Mouse (Mus musculus) myocyte (in vitro differentiated cells): Measurements from ENCODE around the gene Oxnad1. TPM values are rescaled to one million over a fixed set of nuclear protein-coding genes. Genes with fewer than 3 reads are reported as not detected.

Source experiments
- H3K27me3 ChIP-seq: one replicate; pipeline ENCODE4 v1.6.1; 2011; ENCODE audit not compliant: control insufficient read depth, insufficient read depth, insufficient read length
- H3K36me3 ChIP-seq: one replicate; pipeline ENCODE4 v1.6.1; 2011; ENCODE audit not compliant: control insufficient read depth, insufficient read depth
- H3K4me2 ChIP-seq: one replicate; pipeline ENCODE4 v1.6.1; 2011; ENCODE audit warnings: low read depth, control low read depth
- H3K4me3 ChIP-seq: one replicate; pipeline ENCODE4 v1.5.1; 2011; ENCODE audit warnings: mild to moderate bottlenecking, control low read depth, moderate library complexity
- H3K79me2 ChIP-seq: one replicate; pipeline ENCODE4 v1.6.1; 2011; ENCODE audit not compliant: control insufficient read depth, insufficient read depth
- H3ac ChIP-seq: one replicate; pipeline ENCODE4 v1.6.1; 2011; ENCODE audit not compliant: control insufficient read depth, insufficient read length
- CEBPB ChIP-seq: IDR thresholded peaks from 2 replicates; pipeline ENCODE4 v1.6.1; 2011; ENCODE audit warnings: mild to moderate bottlenecking, moderate library complexity; ENCODE audit not compliant: poor library complexity, insufficient read depth, severe bottlenecking
- E2F4 ChIP-seq: IDR thresholded peaks from one replicate; pipeline ENCODE4 v1.6.1; 2011; ENCODE audit warnings: mild to moderate bottlenecking, control low read depth, moderate library complexity; ENCODE audit not compliant: insufficient read depth
- MAX ChIP-seq: IDR thresholded peaks from one replicate; pipeline ENCODE4 v1.6.1; 2011; ENCODE audit warnings: low read depth, mild to moderate bottlenecking, control low read depth
- MYOD1 ChIP-seq, 3 experiments: IDR thresholded peaks; one replicate each; pipeline ENCODE4 v1.6.1; 2011; ENCODE audit warnings: control low read depth in 2 of 3, low read depth in 2 of 3, mild to moderate bottlenecking in 2 of 3, moderate library complexity in 1 of 3; ENCODE audit not compliant: insufficient read length in 2 of 3, control insufficient read depth in 1 of 3
- MYOG ChIP-seq, 3 experiments: IDR thresholded peaks; one replicate each; pipeline ENCODE4 v1.6.1; 2011; ENCODE audit warnings: control low read depth in 2 of 3, low read depth in 2 of 3, mild to moderate bottlenecking in 2 of 3; ENCODE audit not compliant: insufficient read length in 2 of 3, control insufficient read depth in 1 of 3, insufficient read depth in 1 of 3
- POLR2A ChIP-seq: IDR thresholded peaks from one replicate; pipeline ENCODE4 v1.6.1; 2011; ENCODE audit warnings: low read depth, mild to moderate bottlenecking, control low read depth, moderate library complexity; ENCODE audit not compliant: insufficient read length
- POLR2AphosphoS2 ChIP-seq: IDR thresholded peaks from one replicate; pipeline ENCODE4 v1.6.1; 2011; ENCODE audit warnings: low read depth, control low read depth; ENCODE audit not compliant: insufficient read length
- REST ChIP-seq: IDR thresholded peaks from one replicate; pipeline ENCODE4 v1.6.1; 2011; ENCODE audit warnings: mild to moderate bottlenecking, control low read depth, moderate library complexity; ENCODE audit not compliant: insufficient read depth, insufficient read length
- SRF ChIP-seq: IDR thresholded peaks from one replicate; pipeline ENCODE4 v1.6.1; 2011; ENCODE audit warnings: low read depth; ENCODE audit not compliant: control insufficient read depth, insufficient read length
- TCF12 ChIP-seq: IDR thresholded peaks from one replicate; pipeline ENCODE4 v1.6.1; 2011; ENCODE audit warnings: mild to moderate bottlenecking, control low read depth; ENCODE audit not compliant: poor library complexity, insufficient read depth, severe bottlenecking
- TCF3 ChIP-seq: IDR thresholded peaks from one replicate; pipeline ENCODE4 v1.6.1; 2011; ENCODE audit warnings: low read depth, control low read depth; ENCODE audit not compliant: insufficient read length
- USF1 ChIP-seq: IDR thresholded peaks from one replicate; pipeline ENCODE4 v1.6.1; 2011; ENCODE audit warnings: low read depth, mild to moderate bottlenecking, control low read depth, moderate library complexity
- polyA plus RNA-seq: library from polyadenylated mRNA; unstranded; fragments of >200 nt; fragmentation: generic; extraction: Trizol; gene quantifications from one replicate; pipeline ENCODE4 v1.2.1, GENCODE M21; 2012; ENCODE audit warnings: missing spikeins

Gene Oxnad1
- polyA plus RNA-seq, 1 experiment, result 24.8 TPM

- H3K27me3 ChIP-seq, result no peaks in the 10 kb centered on the region
Observed at GRCm38 (mm10) chr14:32076896-32077575, 8.1 kb upstream of the Oxnad1 start.

GRCm38 (mm10) chr14:32081026-32081425 is 4.1 kb upstream of the Oxnad1 start:
- no peak overlapping the region for H3K4me2 ChIP-seq

More at GRCm38 (mm10) chr14:32076896-32077575, 8.1 kb upstream of the Oxnad1 start:
- Histone ChIP-seq H3K4me3 (no peak overlapping the region), H3K4me2 (no peak overlapping the region), H3K36me3 (peaks cover 6% of the 10 kb centered on the region), H3ac (no peak overlapping the region), H3K79me2 (no peaks in the 10 kb centered on the region)
- TF ChIP-seq CEBPB (no peak), USF1 (no peak), MAX (no peak), REST (no peak), TCF3 (no peak), E2F4 (no peak), POLR2A (no peak), MYOG (IDR thresholded peaks at IDR 0.05; ENCODE audit: control insufficient read depth in 1 of 3, insufficient read depth in 1 of 3, insufficient read length in 2 of 3, low read depth in 2 of 3) (no peak), POLR2AphosphoS2 (no peak), SRF (no peak)

GRCm38 (mm10) chr14:32082891-32083290 is 2.3 kb upstream of the Oxnad1 start:
- no peaks in the 10 kb centered on the region for H3K27me3 ChIP-seq
- no peak overlapping the region for H3ac ChIP-seq
- H3K4me3 ChIP-seq, result no peak overlapping the region
- H3K79me2 ChIP-seq, result peaks cover 35% of the 10 kb centered on the region
- H3K4me2 ChIP-seq, result no peak overlapping the region
- TF ChIP-seq USF1 (no peak), MAX (no peak), SRF (no peak), MYOD1 (IDR thresholded peaks at IDR 0.05; ENCODE audit: control insufficient read depth in 1 of 3, insufficient read length in 2 of 3, low read depth in 2 of 3) (no peak), MYOG (IDR thresholded peaks at IDR 0.05; ENCODE audit: control insufficient read depth in 1 of 3, insufficient read depth in 1 of 3, insufficient read length in 2 of 3, low read depth in 2 of 3) (no peak), POLR2AphosphoS2 (no peak), TCF12 (no peak), REST (no peak), TCF3 (no peak)
- peaks cover 14% of the 10 kb centered on the region for H3K36me3 ChIP-seq

More at GRCm38 (mm10) chr14:32081026-32081425, 4.1 kb upstream of the Oxnad1 start:
- Histone ChIP-seq H3K27me3 (no peaks in the 10 kb centered on the region), H3ac (no peak overlapping the region), H3K36me3 (peaks cover 14% of the 10 kb centered on the region), H3K79me2 (peaks cover 21% of the 10 kb centered on the region), H3K4me3 (no peak overlapping the region)
- TF ChIP-seq CEBPB, result no peak
- no peak for TF ChIP-seq TCF12
- no peak for TF ChIP-seq MYOD1 (IDR thresholded peaks at IDR 0.05; ENCODE audit: control insufficient read depth in 1 of 3, insufficient read length in 2 of 3, low read depth in 2 of 3)
- TF ChIP-seq POLR2AphosphoS2, result no peak
- no peak for TF ChIP-seq E2F4
- no peak for TF ChIP-seq MYOG (IDR thresholded peaks at IDR 0.05; ENCODE audit: control insufficient read depth in 1 of 3, insufficient read depth in 1 of 3, insufficient read length in 2 of 3, low read depth in 2 of 3)
- no peak for TF ChIP-seq POLR2A
- TF ChIP-seq USF1, result no peak
- no peak for TF ChIP-seq SRF
- TF ChIP-seq MAX, result no peak
- no peak for TF ChIP-seq TCF3
- TF ChIP-seq REST, result no peak

GRCm38 (mm10) chr14:32083466-32083865 is 1.7 kb upstream of the Oxnad1 start:
- Histone ChIP-seq H3K4me3 (no peak overlapping the region), H3ac (no peak overlapping the region), H3K27me3 (no peaks in the 10 kb centered on the region), H3K4me2 (no peak overlapping the region), H3K36me3 (peaks cover 14% of the 10 kb centered on the region), H3K79me2 (peaks cover 40% of the 10 kb centered on the region)
- TF ChIP-seq POLR2A, result no peak
- no peak for TF ChIP-seq MAX
- no peak for TF ChIP-seq MYOD1 (IDR thresholded peaks at IDR 0.05; ENCODE audit: control insufficient read depth in 1 of 3, insufficient read length in 2 of 3, low read depth in 2 of 3)
- TF ChIP-seq REST, result no peak
- TF ChIP-seq TCF12, result no peak
- TF ChIP-seq SRF, result no peak
- no peak for TF ChIP-seq MYOG (IDR thresholded peaks at IDR 0.05; ENCODE audit: control insufficient read depth in 1 of 3, insufficient read depth in 1 of 3, insufficient read length in 2 of 3, low read depth in 2 of 3)
- TF ChIP-seq E2F4, result no peak
- TF ChIP-seq CEBPB, result no peak
